Mouse (Mus musculus) bone marrow macrophage, adult 2 months (primary cell): ENCODE data around the gene Ovol1.

Source experiments
- CTCF ChIP-seq: IDR thresholded peaks from 2 replicates; pipeline ENCODE4 v1.5.1; 2012; ENCODE audit warnings: low read depth, mild to moderate bottlenecking, low read length, moderate library complexity
- POLR2A ChIP-seq: IDR thresholded peaks from 2 replicates; pipeline ENCODE4 v1.6.1; 2012; ENCODE audit warnings: mild to moderate bottlenecking, low read depth, low read length, borderline replicate concordance

GRCm38 (mm10) chr19:5575336-5575735, 14.9 kb upstream of the Ovol1 start:
- TF ChIP-seq POLR2A (no peak), CTCF (no peak)
